Mouse (Mus musculus) MEL (cell line): ENCODE measurements around the gene Pde4a.

Source experiments
- CTCF ChIP-seq, 3 experiments: IDR thresholded peaks in 2 of 3; conservative IDR thresholded peaks in 1 of 3; 2 replicates each; pipeline ENCODE4 v1.5.1; 2011 to 2012; ENCODE audit warnings: low read length in 3 of 3, low read depth in 2 of 3, mild to moderate bottlenecking in 2 of 3, improper control_type of control experiment in 1 of 3, inconsistent platforms in 1 of 3, mixed read lengths in 1 of 3, moderate library complexity in 1 of 3; ENCODE audit not compliant: control insufficient read depth in 1 of 3, insufficient read depth in 1 of 3, poor library complexity in 1 of 3, severe bottlenecking in 1 of 3
- EP300 ChIP-seq, 2 experiments: IDR thresholded peaks; 2 replicates each; pipeline ENCODE4 v1.6.1; 2011; ENCODE audit warnings: improper control_type of control experiment in 2 of 2, low read length in 2 of 2, low read depth in 1 of 2, mild to moderate bottlenecking in 1 of 2
- HCFC1 ChIP-seq: IDR thresholded peaks from 2 replicates; pipeline ENCODE4 v1.6.1; 2012; ENCODE audit warnings: low read depth, mild to moderate bottlenecking, inconsistent platforms, low read length, improper control_type of control experiment, moderate library complexity
- MEF2A ChIP-seq: IDR thresholded peaks from 2 replicates; pipeline ENCODE4 v1.6.1; 2014; ENCODE audit warnings: low read depth, mild to moderate bottlenecking, inconsistent platforms, low read length, improper control_type of control experiment; ENCODE audit not compliant: poor library complexity, insufficient replicate concordance, severe bottlenecking; ENCODE audit errors: extremely low read depth
- POLR2A ChIP-seq, 2 experiments: IDR thresholded peaks; 2 replicates each; pipeline ENCODE4 v1.6.1; 2011 to 2012; ENCODE audit warnings: low read length in 2 of 2, mild to moderate bottlenecking in 2 of 2, control low read depth in 1 of 2, improper control_type of control experiment in 1 of 2, low read depth in 1 of 2, moderate library complexity in 1 of 2; ENCODE audit not compliant: control insufficient read depth in 1 of 2, insufficient read depth in 1 of 2, poor library complexity in 1 of 2
- SIN3A ChIP-seq: IDR thresholded peaks from 2 replicates; pipeline ENCODE4 v1.6.1; 2012; ENCODE audit warnings: low read length, improper control_type of control experiment, inconsistent platforms

GRCm38 (mm10) chr9:21198960-21199359 lies 33.4 kb downstream of the Pde4a start:
- TF ChIP-seq SIN3A: no peak
- no peak for TF ChIP-seq CTCF (IDR thresholded peaks at IDR 0.05 in 2 of 3, conservative IDR thresholded peaks at IDR 0.05 in 1 of 3; ENCODE audit: control insufficient read depth in 1 of 3, insufficient read depth in 1 of 3, low read depth in 2 of 3, low read length in 3 of 3, poor library complexity in 1 of 3, severe bottlenecking in 1 of 3)
- TF ChIP-seq HCFC1: no peak
- no peak for TF ChIP-seq EP300 (IDR thresholded peaks at IDR 0.05; ENCODE audit: low read depth in 1 of 2, low read length in 2 of 2)
- no peak for TF ChIP-seq POLR2A (IDR thresholded peaks at IDR 0.05; ENCODE audit: control insufficient read depth in 1 of 2, insufficient read depth in 1 of 2, low read depth in 1 of 2, low read length in 2 of 2, poor library complexity in 1 of 2)
- no peak for TF ChIP-seq MEF2A
